Mouse (Mus musculus) monocyte, adult 5-6 weeks (primary cell): Measurements from ENCODE around the gene Mdm2. TPM values are rescaled to one million over a fixed set of nuclear protein-coding genes. Genes with fewer than 3 reads are reported as not detected.
"Not testable (repeated sequence)": the region's sequence is repeated elsewhere in the genome, so short reads cannot be mapped to it uniquely, and the experiment has no call there.

ENCODE experiments used
- ATAC-seq: fragments of 153-309, 156-312 bp; replicated peaks from 2 replicates; pipeline ENCODE4 v1.8.0; 2017; ENCODE audit warnings: mild to moderate bottlenecking; ENCODE audit not compliant: low TSS enrichment, insufficient number of reproducible peaks, severe bottlenecking, poor library complexity, low FRiP score
- total RNA-seq: library from RNA; stranded (forward); fragments of 200-1000, 200-491, 200-594 nt; gene quantifications from 3 replicates; pipeline ENCODE4 v1.2.3, GENCODE M21; 2017

Mdm2 gene
- total RNA-seq, 1 experiment from 2014 or later: 175 TPM

DNA sequence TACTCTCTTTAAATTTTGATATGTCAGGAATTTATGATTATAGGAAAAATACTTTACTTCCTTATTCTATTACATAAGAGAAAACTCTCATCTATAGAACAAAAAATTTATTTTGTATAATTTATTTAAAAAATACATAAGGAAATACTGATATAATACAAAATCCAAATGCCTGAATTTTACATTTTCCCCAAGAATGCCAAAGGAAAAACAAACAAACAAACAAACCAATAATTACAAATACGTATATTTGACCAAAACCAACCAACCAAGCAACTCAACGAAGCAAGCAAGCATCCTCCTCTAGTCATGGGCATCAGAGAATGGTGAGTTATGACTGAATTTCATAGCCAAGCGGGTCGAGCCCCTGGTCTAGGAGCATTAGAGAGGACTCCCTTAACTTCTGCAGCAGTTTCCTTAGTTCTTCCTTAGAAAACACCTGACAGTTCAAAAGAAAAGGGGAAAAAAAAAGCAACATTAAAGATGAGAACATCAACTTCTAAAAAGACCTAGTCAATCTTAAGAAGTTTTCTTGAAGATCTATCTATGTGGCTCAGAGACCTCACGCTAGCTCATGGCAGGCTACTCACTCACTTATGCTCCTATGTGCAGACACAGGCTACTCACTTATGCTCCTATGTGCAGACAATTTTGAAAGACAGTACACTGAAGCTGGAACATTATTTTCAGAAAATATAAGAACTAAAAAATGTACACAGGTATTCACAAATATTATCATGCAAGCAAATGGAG, 40.1 kb upstream of the Mdm2 start:
- no peak for ATAC-seq

DNA sequence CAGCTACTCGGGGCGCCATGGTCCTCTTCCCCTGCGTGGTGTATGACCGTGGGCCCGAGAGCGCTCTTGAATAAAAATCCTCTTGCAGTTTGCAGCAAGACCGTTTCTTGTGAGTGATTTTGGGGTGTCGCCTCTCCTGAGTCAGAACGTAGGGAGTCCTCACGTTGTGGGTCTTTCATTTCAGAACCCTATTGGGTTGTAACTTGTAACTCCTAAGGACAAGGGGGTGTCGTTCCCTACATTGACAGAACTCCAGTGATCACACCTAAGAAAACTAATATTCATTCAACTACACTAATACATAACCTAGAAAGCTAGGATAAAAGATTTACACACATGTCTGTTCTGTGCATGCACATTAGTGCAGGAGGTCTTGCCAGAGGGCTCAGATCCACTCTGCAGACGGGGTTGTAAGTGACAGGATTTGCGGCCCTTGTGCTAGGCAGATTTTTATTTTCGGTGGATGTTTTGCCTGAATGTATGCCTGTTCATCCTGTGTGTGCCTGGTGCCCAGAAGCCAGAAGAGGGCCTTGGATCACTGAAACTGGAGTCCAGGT, 39.3 kb upstream of the Mdm2 start:
- no peak for ATAC-seq

DNA sequence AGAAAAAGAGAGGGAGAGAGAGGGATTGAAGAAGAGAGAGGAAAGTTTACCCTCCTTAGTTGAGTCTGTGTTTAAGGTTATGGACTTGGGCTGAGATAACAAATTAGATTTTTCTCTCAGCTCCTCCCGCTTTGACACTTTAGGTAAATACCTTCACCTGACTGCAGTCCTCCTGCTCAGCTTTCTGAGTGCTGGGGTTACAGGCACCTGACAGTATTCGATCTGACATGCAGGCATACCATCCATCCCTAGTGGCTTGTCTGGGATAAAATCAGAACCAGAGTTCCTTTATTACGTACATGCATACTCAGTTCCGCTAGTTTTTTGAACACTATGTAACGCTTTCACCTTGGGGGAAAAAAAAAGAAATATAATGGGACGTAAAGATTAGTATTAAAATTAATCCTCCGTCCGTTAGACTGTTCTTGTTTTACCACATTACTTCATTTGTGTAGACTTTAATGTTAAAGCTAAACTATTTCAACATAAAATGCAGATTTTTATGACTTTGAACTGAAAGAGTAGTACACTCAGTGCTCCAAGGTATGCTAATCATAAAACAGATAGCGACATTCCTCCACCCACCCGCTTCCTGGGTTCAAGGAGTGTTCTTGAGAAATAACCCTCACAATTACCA, 38.6 kb upstream of the Mdm2 start:
- ATAC-seq: no peak

DNA sequence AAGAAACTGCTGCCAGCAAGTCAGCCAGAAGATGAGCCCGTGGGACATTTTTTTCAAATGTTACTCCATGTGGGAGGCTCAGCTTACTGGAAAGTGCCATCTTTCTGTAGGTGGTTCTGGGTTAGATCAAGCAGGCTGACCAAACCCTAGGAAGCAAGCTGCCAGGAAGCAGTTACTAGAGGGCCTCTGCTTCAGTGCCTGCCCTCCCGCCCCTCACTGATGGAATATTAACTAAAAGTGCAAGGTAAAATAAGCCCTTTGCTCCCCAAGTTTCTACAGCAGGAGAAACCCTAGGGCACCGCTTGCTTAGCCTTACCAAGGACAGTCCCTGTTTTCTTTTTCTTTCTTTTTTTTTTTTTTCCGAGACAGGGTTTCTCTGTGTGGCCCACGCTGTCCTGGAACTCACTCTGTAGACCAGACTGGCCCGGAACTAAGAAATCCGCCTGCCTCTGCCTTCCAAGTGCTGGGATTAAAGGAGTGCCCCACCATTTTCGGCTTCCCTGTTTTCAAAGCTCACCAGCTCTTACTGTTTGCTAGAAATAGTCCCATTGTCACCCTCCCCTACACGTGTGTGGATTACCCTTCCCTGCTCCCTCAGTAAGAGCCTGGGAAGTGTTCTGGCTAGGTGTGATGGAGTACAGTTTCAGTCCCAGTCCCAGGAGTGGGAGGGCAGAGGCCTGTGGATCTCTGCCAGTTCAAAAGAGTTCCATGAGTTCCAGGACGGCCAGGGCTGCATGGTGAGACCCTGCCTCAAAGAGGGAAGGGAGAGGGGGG, 37.9 kb upstream of the Mdm2 start:
- no peak for ATAC-seq

DNA sequence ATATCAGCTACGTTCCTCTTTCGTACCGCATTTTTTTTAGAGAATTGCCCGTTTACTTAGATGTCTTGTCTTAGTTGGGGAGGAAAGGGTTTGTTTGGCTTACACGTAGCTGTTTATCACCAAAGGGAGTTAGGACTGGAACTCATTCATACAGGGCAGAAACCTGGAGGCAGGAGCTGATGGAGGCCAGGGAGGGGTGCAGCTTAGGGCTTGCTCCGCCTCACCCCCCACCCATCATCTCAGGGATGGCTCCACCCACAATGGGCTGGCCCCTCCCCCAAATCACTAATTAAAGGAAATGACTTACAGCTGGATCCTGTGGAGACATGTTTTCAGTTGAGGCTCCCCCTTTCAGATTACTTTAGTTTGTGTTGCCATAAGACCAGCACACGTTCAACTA, 37.2 kb upstream of the Mdm2 start:
- ATAC-seq: no peak

DNA sequence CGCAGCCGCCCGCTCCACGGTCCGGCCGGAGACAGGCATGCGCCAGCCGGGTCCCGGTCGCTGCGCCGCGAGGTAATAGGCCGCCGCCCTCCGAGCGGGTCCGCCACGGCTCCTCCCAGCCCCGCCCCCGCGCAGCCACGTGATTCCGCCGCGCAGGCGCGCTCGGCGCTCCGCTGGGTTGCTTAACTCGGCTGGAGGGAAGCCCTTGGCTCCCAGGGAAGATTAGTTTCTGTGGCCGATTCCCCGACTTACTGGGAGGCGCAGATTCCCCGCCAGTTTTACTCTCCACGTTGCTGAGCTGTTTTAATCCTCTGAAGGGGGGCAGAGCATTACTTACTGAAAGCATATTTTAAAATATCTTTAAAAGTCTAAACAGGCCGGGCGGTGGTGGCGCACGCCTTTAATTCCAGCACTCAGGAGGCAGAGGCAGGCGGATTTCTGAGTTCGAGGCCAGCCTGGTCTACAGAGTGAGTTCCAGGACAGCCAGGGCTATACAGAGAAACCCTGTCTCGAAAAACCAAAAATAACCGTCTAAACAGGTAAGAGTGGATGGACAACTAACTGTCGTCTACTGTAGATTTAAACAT, 35.8 kb upstream of the Mdm2 start, which contains the start of gene Slc35e3:
TSS of gene Slc35e3 (minus strand) at position 69 of the 587 bp plus-strand sequence.
- ATAC-seq: peak; percentile 60

DNA sequence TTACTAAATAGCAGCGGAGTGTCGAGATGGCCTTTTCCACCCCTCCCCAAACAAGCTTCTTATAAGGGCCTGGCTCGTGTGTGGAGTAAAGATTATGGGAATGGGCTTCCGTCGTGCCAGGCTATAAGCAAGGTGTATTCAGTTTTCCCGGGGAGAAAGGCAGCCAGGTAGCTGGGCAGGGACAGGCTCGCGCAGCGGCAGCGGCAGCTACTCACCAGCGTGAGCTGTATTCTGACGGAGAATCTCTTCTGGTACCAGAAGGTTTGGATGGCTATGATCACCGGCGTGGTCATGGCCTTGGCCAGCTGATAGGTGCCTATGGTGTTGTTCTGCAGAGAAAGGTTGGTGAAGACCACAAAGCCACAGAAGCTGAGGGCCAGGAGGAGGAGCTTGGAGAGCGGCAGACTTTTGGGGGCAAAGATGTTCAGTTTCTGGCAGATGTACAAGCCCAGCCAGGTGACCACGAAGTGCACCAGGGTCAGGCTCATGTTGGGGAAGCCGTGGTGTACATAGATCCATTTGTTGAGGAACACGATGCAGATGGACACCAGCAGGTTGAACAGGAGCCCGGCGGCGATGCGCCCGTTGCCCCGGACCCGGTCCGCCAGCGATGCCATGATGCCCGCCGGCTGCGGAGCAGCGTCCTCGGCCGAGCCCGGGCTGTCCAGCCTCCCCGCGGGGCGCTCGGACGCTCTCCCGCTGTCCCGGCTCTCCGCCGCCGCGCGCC, 35.2 kb upstream of the Mdm2 start:
- ATAC-seq: peak; percentile 36; the same call in 1 of the 2 replicates

DNA sequence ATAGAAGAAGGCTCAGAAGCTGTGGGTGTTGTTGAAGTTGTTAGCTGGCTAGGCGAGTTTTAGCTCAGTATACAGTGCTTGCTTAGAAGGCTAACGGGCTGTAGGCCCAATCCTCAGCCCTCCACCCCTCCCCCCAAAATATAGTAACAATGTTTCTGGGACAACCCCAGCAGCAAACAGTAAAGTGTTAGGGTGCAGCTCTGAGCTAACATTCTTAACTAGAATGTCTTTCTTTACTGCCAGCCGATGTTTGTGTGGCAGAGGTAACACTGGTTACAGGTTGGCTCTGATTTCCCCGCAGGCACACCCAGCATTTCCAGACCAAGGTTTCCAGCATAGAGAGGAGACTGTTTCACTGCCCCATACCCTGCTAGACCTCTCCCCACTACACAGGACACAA, 33.4 kb upstream of the Mdm2 start:
- ATAC-seq: no peak

DNA sequence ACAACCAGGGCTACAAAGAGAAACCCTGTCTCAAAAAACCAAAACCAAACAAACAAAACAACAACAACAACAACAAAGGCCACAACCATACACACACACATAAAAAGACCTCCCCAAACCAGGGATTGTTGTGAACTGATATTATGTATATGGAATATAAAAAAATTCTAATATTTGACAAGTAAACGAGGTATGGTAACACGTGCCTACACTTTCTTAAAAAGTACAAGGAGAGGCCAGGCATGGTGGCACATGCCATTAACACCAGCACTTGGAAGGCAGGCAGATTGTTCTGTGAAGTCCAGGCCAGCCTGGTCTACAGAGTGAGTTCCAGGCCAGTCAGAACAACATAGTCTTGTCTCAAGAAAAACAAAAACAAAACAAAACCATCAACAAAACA, 32.6 kb upstream of the Mdm2 start:
- ATAC-seq: no peak

DNA sequence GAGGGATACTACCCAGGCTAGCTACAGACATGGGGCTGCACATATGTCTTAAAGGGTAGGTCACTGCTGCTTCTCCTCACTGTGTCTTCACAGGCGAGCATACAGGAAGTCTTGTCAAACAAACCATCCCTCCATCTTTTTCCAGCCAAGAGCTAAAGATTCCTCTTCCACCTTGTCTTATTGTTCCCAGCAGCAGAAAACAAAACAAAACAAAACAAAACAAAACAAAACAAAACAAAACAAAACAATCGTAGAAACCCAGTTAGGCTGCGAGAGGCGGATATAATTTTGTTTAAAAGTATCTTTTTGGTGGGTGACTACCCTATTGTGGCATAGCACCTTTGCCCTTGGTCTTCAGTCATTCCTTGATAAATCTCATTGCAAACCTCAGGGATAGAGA, 32.1 kb upstream of the Mdm2 start:
- ATAC-seq: no peak

DNA sequence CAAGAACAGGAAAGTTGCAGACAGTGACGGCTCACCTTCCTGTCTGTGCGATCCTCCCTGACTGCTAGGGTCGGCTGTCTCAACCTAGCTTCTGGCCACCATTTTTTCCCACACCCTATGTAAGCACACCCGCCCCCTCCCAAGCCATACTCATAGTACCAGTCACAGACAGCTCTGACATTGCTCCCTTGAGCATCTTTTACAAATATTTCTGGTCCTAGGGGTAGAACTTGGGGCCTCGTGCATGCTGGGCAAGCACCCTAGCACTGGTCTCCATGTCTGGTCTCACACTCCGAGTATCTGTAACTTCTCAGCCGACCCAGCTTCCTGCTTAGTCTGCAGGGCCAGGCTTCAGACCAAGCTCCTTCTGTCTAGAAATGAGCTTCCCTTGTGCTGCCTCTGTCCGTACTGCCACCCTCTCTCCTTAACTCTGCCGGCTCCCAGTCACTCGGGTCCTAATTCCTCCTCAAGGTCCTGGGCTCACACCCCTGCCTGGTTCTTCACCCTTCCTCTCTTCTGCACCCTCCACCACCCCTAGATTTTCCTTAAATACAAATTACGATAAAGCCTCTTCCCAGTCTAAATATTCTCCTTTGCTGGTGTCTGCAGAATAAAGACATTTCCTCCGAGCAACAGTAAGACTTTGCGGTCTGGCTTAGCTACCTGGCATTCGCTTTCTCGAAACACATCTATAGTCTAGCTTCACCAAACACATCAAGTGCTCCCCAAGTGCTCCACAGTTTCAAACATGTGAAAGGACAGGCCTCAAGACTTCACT, 31.3 kb upstream of the Mdm2 start:
- ATAC-seq: no peak

DNA sequence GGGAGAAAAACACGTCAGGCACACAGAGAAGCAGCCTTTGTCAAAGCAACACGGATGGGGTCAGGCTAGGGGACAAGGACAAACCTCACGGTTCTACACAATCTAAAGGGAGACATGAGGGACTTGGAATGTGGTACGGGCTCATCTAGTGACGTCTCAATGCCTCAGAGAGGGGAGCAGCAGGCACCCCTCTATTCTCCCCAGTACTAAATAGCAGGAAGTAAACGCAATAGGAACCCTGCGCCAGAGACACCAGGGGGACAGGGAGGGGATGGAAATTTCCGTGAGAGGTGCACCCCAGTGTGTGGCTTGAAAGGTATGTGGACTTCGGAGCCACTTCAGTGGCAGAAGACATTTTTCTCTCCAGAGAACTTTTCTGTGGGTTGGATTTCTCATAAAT, 30.4 kb upstream of the Mdm2 start:
- ATAC-seq: no peak

DNA sequence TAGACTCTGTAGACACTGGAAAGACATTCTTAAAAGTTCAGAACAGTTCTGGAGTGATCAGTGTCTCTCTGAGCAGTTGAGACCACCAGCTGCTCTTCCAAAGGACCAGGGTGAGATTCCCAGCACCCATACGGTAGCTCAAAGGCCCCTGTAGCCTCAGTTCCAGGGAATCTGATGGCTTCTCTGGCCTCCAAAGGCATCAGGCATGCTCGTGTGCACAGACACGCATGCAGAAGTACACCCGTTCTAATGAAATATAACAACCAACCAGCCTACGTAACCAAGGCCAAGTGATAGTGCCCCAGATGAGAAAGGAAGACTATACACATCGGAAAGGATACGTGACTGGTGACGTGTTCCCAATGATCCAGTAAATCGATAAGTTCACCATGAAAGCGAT, 29.6 kb upstream of the Mdm2 start:
- ATAC-seq: no peak

DNA sequence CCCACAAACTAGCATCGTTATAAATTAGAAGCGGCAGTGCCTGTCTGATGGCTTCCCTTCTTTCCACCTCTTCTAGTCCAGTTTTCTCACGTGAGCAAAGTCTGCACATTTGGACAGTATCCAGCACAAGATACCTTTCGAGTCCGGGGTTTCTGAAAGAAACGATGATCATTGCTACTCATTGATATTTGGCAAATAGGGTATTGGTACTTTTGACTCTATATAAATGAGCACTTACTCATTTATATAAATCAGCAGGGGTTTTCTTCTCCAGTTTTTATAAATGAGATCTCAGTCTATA, 29.0 kb upstream of the Mdm2 start:
- ATAC-seq: no peak

DNA sequence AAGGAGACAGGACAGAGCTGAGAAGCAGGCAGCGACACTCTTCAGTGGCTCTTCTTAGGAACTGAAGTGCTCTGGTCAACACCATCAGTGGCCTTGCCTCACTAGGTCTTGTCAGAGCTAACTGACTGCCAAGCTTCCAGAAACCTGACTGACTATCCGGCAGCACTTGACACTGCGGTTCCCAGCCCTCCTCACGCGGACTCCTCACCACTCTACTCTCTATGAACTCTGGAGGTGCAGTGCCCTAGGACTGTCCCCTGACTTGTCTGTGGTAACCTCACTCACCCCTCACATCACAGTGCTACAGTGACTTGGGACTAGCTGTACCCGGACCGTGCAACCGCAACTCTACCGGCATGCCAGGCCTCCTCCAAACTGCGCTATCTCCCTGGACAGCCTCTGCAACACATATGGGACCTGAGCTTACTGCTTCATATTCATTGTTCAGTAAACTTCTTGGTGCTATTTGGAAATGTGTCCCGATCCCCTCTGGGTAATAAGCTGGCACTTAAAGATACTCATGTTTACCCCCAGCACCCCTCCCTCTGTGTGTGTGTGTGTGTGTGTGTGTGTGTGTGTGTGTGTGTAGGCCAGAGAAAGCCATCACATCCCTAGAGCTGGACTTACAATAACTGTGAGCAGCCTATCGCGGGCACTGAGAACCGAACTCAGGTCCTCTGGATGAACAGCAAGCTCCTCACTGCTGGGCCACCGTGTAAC, 28.5 kb upstream of the Mdm2 start:
- no peak for ATAC-seq

DNA sequence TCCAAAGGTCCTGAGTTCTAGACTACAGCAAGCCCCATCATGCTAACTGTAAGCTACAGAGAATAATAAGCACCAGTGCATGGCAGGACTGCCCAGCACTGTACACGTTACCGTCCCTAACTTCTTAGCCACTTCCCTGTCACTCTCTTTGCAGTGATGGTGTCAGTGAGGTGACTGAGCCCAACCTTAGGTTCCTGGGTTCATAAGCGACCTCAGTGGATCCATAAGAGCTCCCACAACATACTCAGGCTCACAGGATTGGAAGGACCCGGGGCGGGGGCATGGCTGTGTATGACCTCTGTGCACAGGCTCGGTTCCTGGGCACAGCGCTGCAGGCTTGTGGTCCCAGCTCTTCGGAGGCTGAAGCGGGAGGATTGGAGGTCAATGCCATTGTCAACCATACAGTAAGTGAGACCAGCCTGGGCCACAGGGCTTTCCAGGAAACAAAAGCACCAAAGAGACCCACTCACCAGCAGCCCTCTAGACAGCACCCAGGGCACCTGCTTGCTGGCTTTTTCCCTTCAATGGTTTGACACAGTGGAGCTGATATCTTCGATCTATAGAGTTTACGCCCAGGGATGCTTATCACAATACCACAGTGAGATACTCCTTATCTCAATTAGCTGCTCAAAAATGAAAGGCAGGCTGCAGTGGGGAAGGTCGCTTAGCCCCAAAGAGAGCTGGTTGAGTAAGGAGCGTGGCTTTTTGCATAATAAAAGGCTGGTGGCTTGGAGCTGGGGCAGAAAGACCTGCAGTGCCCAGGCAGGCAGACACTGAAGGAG, 27.8 kb upstream of the Mdm2 start:
- no peak for ATAC-seq

DNA sequence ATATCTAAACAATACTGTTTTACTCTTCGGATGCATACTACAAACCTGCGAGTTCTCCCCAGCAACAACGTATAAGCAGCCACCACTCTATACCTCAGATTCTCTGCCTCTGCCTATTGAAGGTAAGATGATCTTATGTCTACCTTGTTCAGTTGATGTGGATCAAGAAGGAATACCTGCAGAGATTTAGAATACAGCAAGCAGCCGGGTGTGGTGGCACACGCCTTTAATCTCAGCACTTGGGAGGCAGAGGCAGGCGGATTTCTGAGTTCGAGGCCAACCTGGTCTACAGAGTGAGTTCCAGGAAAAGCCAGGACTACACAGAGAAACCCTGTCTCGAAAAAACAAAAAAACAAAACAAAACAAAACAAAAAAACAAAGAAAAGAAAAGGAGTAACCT, 26.9 kb upstream of the Mdm2 start:
- not testable (repeated sequence) for ATAC-seq
